Mouse (Mus musculus) embryonic fibroblast, embryonic 13.5 days (primary cell): ENCODE results near the gene Klhl3.

Experiments used
- CTCF ChIP-seq: IDR thresholded peaks from 2 replicates; pipeline ENCODE4 v1.5.1; 2011; ENCODE audit warnings: mild to moderate bottlenecking, control low read depth, low read length, moderate library complexity, borderline replicate concordance; ENCODE audit not compliant: insufficient read depth
- POLR2A ChIP-seq: IDR thresholded peaks from 2 replicates; pipeline ENCODE4 v1.6.1; 2011; ENCODE audit warnings: low read depth, mild to moderate bottlenecking, control low read depth, low read length, moderate library complexity

DNA sequence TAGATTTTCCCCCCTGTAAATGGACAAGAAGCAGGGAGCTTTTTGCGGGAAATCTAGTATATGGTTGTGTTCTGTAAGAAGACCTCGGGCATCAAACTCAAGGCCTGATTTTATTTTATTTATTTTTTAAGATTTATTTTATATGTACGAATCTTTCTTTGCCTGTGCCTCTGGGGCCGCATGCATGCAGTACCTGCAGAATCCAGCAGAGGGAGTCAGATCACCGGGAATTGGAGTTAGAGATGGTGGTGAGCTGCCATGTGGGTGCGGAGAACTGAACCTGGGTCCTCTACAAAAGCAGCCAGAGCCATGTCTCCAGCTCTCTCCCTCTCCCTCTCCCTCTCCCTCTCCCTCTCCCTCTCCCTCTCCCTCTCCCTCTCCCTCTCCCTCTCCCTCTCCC is 135.7 kb downstream of the Klhl3 start:
- TF ChIP-seq CTCF: no peak
- no peak for TF ChIP-seq POLR2A
